In the genomic region with DNA sequence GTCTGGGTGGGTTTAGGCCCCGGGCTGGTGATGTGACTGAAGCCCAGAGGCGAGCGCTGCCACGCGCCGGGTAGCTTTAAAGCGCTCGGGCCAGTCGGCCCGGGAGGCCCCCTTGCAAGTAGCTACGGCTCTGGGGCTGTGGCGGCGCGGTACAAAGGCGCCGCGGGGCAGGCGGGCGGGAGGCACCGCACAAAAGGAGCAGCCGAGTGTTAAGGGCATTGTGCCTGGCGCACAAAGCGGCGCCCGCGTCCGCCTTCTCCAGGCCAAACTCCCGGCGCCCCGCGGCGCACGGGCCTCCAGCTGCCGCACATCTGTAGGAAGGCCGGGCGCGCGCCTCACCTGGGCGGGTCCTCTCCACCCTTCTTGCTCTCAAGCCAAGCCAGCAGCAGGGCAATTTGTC, we compare ENCODE assay signal across 11 mouse cellular contexts. TPM values are rescaled to one million over a fixed set of nuclear protein-coding genes. Genes with fewer than 3 reads are reported as not detected.
DNase-seq lines count a peak whose midpoint lies in the region; ATAC-seq and TF ChIP-seq lines count a peak whose summit lies in the region.
"Had no signal": no experiment of that assay in that cellular context is flagged by ENCODE, and none has a peak within 500 bp of the region (broad histone marks: within the 10 kb centered on the region; RNA-seq: fewer than 3 reads in every experiment).

No protein-coding gene starts in this region.

- no peak for TF ChIP-seq CTCF in liver, postnatal 0 days (IDR thresholded peaks at IDR 0.05; ENCODE audit: low read depth)

- TF ChIP-seq EP300 in liver, postnatal 0 days (IDR thresholded peaks at IDR 0.05; ENCODE audit: low read depth): no peak

- H3K4me1 ChIP-seq in liver, embryonic 12.5 days: peaks cover 24% of the 10 kb centered on the region
- H3K4me1 ChIP-seq in liver, postnatal 0 days (ENCODE audit: insufficient read depth): peaks cover 4% of the 10 kb centered on the region
- peaks cover 37% of the 10 kb centered on the region for H3K4me1 ChIP-seq in forebrain, embryonic 11.5 days (replicated peaks; ENCODE audit: control insufficient read depth, insufficient read depth, low read length)
- H3K4me1 ChIP-seq in limb, embryonic 13.5 days: peaks cover 14% of the 10 kb centered on the region
- peaks cover 15% of the 10 kb centered on the region; the same call in 1 of the 2 replicates for H3K4me1 ChIP-seq in stomach, embryonic 14.5 days (ENCODE audit: control insufficient read depth, insufficient read depth, low read length)

- peaks cover 84% of the 10 kb centered on the region for H3K27me3 ChIP-seq in liver, embryonic 12.5 days (replicated peaks)
- H3K27me3 ChIP-seq in liver, postnatal 0 days (ENCODE audit: insufficient read depth, low read length): peaks cover 74% of the 10 kb centered on the region
- peaks cover 87% of the 10 kb centered on the region for H3K27me3 ChIP-seq in forebrain, embryonic 11.5 days (ENCODE audit: control insufficient read depth, insufficient read depth, low read length)
- peaks cover 93% of the 10 kb centered on the region for H3K27me3 ChIP-seq in limb, embryonic 13.5 days
- peaks cover 53% of the 10 kb centered on the region for H3K27me3 ChIP-seq in stomach, embryonic 14.5 days (ENCODE audit: control insufficient read depth, insufficient read depth, low read length)
- H3K27me3 ChIP-seq: Patski had no signal

- 0 out of 2 replicates have a peak overlapping the region, but pooled peaks have one; percentile 17 for H3K4me2 ChIP-seq in liver, embryonic 12.5 days
- H3K4me2 ChIP-seq in liver, postnatal 0 days (ENCODE audit: low read depth, low read length): no peak overlapping the region
- peak overlapping the region; percentile 62 for H3K4me2 ChIP-seq in forebrain, embryonic 11.5 days (ENCODE audit: low read depth, low read length, severe bottlenecking)
- peak overlapping the region; percentile 64 for H3K4me2 ChIP-seq in limb, embryonic 13.5 days (replicated peaks)
- peak overlapping the region; percentile 37 for H3K4me2 ChIP-seq in stomach, embryonic 14.5 days (replicated peaks; ENCODE audit: low read depth, low read length)

- no peak for ATAC-seq in liver, embryonic 12.5 days
- no peak for ATAC-seq in liver, postnatal 0 days
- ATAC-seq in forebrain, embryonic 11.5 days (replicated peaks; ENCODE audit: low FRiP score): peak; percentile 73
- ATAC-seq in limb, embryonic 13.5 days (ENCODE audit: low FRiP score, low read depth): no peak
- no peak for ATAC-seq in stomach, embryonic 14.5 days (ENCODE audit: insufficient number of reproducible peaks, insufficient read depth, low FRiP score, low read depth)
- no peak for ATAC-seq in erythroblast, adult 5-6 weeks (replicated peaks; ENCODE audit: low FRiP score, poor library complexity, severe bottlenecking)
- ATAC-seq: Patski had no signal

- H3K27ac ChIP-seq in liver, embryonic 12.5 days: no peak overlapping the region
- no peak overlapping the region for H3K27ac ChIP-seq in liver, postnatal 0 days (ENCODE audit: low read depth)
- no peak overlapping the region for H3K27ac ChIP-seq in forebrain, embryonic 11.5 days (ENCODE audit: low read depth, low read length)
- H3K27ac ChIP-seq in limb, embryonic 13.5 days: no peak overlapping the region
- no peak overlapping the region for H3K27ac ChIP-seq in stomach, embryonic 14.5 days (ENCODE audit: low read length)

- H3K9ac ChIP-seq in liver, embryonic 12.5 days: no peak overlapping the region
- H3K9ac ChIP-seq in liver, postnatal 0 days (replicated peaks): no peak overlapping the region
- peak overlapping the region; percentile 47 for H3K9ac ChIP-seq in forebrain, embryonic 11.5 days (ENCODE audit: low read length)
- H3K9ac ChIP-seq in limb, embryonic 13.5 days: peak overlapping the region; percentile 43
- no peak overlapping the region for H3K9ac ChIP-seq in stomach, embryonic 14.5 days (replicated peaks; ENCODE audit: low read depth, low read length)

- WGBS in liver, embryonic 12.5 days (ENCODE audit: insufficient replicate concordance): 4% methylated on average over 39 of the region's 39 CpGs
- 2% methylated on average over 39 of the region's 39 CpGs for WGBS in liver, postnatal 0 days (ENCODE audit: insufficient replicate concordance)
- under 1% methylated on average over 32 of the region's 39 CpGs for WGBS in forebrain, embryonic 11.5 days
- WGBS in limb, embryonic 13.5 days: under 1% methylated on average over 39 of the region's 39 CpGs
- under 1% methylated on average over 39 of the region's 39 CpGs for WGBS in stomach, embryonic 14.5 days

- 0 out of 2 replicates have a peak, but pooled peaks cover 3% of the 10 kb centered on the region for H3K9me3 ChIP-seq in liver, embryonic 12.5 days (replicated peaks)
- no peaks in the 10 kb centered on the region for H3K9me3 ChIP-seq in liver, postnatal 0 days (ENCODE audit: low read length)
- no peaks in the 10 kb centered on the region for H3K9me3 ChIP-seq in forebrain, embryonic 11.5 days (ENCODE audit: control insufficient read depth, low read length)
- no peaks in the 10 kb centered on the region for H3K9me3 ChIP-seq in limb, embryonic 13.5 days
- no peaks in the 10 kb centered on the region for H3K9me3 ChIP-seq in stomach, embryonic 14.5 days (ENCODE audit: control insufficient read depth, low read depth, low read length)

- no peak for DNase-seq in liver, postnatal 0 days
- DNase-seq in forebrain, embryonic 11.5 days (ENCODE audit: low spot score): peak; percentile 85
- no peak for DNase-seq in gastrocnemius, postnatal 25 days
- no peak for DNase-seq in testis, postnatal 10 days (ENCODE audit: low spot score)

- H3K4me3 ChIP-seq in liver, embryonic 12.5 days: no peak overlapping the region
- no peak overlapping the region for H3K4me3 ChIP-seq in liver, postnatal 0 days (ENCODE audit: low read depth, low read length)
- H3K4me3 ChIP-seq in forebrain, embryonic 11.5 days (ENCODE audit: low read depth, low read length): peak overlapping the region; percentile 25
- peak overlapping the region; percentile 37 for H3K4me3 ChIP-seq in limb, embryonic 13.5 days
- peak overlapping the region; percentile 8 for H3K4me3 ChIP-seq in stomach, embryonic 14.5 days (ENCODE audit: low read depth, low read length)

- no peaks in the 10 kb centered on the region for H3K36me3 ChIP-seq in liver, embryonic 12.5 days
- H3K36me3 ChIP-seq in liver, postnatal 0 days (replicated peaks; ENCODE audit: insufficient read depth, low read length): no peaks in the 10 kb centered on the region
- H3K36me3 ChIP-seq in forebrain, embryonic 11.5 days (ENCODE audit: control insufficient read depth, insufficient read depth, low read length): no peaks in the 10 kb centered on the region
- H3K36me3 ChIP-seq in limb, embryonic 13.5 days: no peaks in the 10 kb centered on the region
- no peaks in the 10 kb centered on the region for H3K36me3 ChIP-seq in stomach, embryonic 14.5 days (ENCODE audit: control insufficient read depth, insufficient read depth, low read length)

RNA-seq across cellular contexts. Expression of gene Hes3, which starts 1.1 kb away (rescaled TPM):
- polyA plus RNA-seq in liver, embryonic 12.5 days (2016; fragmentation: Nextera tagmentation; extraction: Ambion mirVana): not detected in 2 replicates
- polyA plus RNA-seq in liver, postnatal 0 days (2015; fragmentation: Nextera tagmentation; extraction: Ambion mirVana): not detected in 2 replicates
- 0.53 and 1.0 TPM in 2 replicates for polyA plus RNA-seq in forebrain, embryonic 11.5 days (2014; fragmentation: Nextera tagmentation; extraction: Ambion mirVana)
- polyA plus RNA-seq in limb, embryonic 13.5 days (2015; fragmentation: Nextera tagmentation; extraction: Ambion mirVana): not detected in 2 replicates
- 0.43 TPM in 1 of 2 replicates, not detected in the other for polyA plus RNA-seq in stomach, embryonic 14.5 days (2014; fragmentation: Nextera tagmentation; extraction: Ambion mirVana)
- not detected in 2 replicates for total RNA-seq in erythroblast, adult 5-6 weeks (2015; ENCODE audit: low replicate concordance)
- total RNA-seq in erythroblast, adult 5-6 weeks (2017; ENCODE audit: low replicate concordance): not detected in 2 replicates
- total RNA-seq in gastrocnemius, postnatal 25 days (2021): not detected
- total RNA-seq: common myeloid progenitor, adult 5-6 weeks had no signal

RNA-seq across cellular contexts. Expression of gene Icmt, which starts 6.6 kb away (rescaled TPM):
- polyA plus RNA-seq in liver, embryonic 12.5 days (2016; fragmentation: Nextera tagmentation; extraction: Ambion mirVana): 11.8 and 14.4 TPM in 2 replicates
- polyA plus RNA-seq in liver, postnatal 0 days (2015; fragmentation: Nextera tagmentation; extraction: Ambion mirVana): 5.9 and 6.9 TPM in 2 replicates
- 22.1 and 23.6 TPM in 2 replicates for polyA plus RNA-seq in forebrain, embryonic 11.5 days (2014; fragmentation: Nextera tagmentation; extraction: Ambion mirVana)
- polyA plus RNA-seq in limb, embryonic 13.5 days (2015; fragmentation: Nextera tagmentation; extraction: Ambion mirVana): 21.8 and 27.0 TPM in 2 replicates
- 20.2 and 22.6 TPM in 2 replicates for polyA plus RNA-seq in stomach, embryonic 14.5 days (2014; fragmentation: Nextera tagmentation; extraction: Ambion mirVana)
- 3.7 and 6.5 TPM in 2 replicates for total RNA-seq in erythroblast, adult 5-6 weeks (2015; ENCODE audit: low replicate concordance)
- total RNA-seq in erythroblast, adult 5-6 weeks (2017; ENCODE audit: low replicate concordance): 4.6 and 5.8 TPM in 2 replicates
- 10 to 100 TPM; 16.5 to 16.8 TPM for total RNA-seq in gastrocnemius, postnatal 25 days (2021)

RNA-seq across cellular contexts. Expression of gene Gpr153, which starts 16.4 kb away (rescaled TPM):
- polyA plus RNA-seq in liver, embryonic 12.5 days (2016; fragmentation: Nextera tagmentation; extraction: Ambion mirVana): 2.1 and 2.4 TPM in 2 replicates
- 0.47 and 0.58 TPM in 2 replicates for polyA plus RNA-seq in liver, postnatal 0 days (2015; fragmentation: Nextera tagmentation; extraction: Ambion mirVana)
- polyA plus RNA-seq in forebrain, embryonic 11.5 days (2014; fragmentation: Nextera tagmentation; extraction: Ambion mirVana): 6.1 and 6.6 TPM in 2 replicates
- polyA plus RNA-seq in limb, embryonic 13.5 days (2015; fragmentation: Nextera tagmentation; extraction: Ambion mirVana): 9.8 and 10.6 TPM in 2 replicates
- polyA plus RNA-seq in stomach, embryonic 14.5 days (2014; fragmentation: Nextera tagmentation; extraction: Ambion mirVana): 14.2 and 19.1 TPM in 2 replicates
- total RNA-seq in erythroblast, adult 5-6 weeks (2015; ENCODE audit: low replicate concordance): not detected in 2 replicates
- 0.28 TPM in 1 of 2 replicates, not detected in the other for total RNA-seq in erythroblast, adult 5-6 weeks (2017; ENCODE audit: low replicate concordance)
- 10 to 100 TPM in 1 of 2 experiments, 1 to 10 TPM in 1; 9.9 to 11.0 TPM for total RNA-seq in gastrocnemius, postnatal 25 days (2021)

RNA-seq across cellular contexts. Expression of gene Rnf207, which starts 28.4 kb away (rescaled TPM):
- 0.26 and 0.42 TPM in 2 replicates for polyA plus RNA-seq in liver, embryonic 12.5 days (2016; fragmentation: Nextera tagmentation; extraction: Ambion mirVana)
- polyA plus RNA-seq in liver, postnatal 0 days (2015; fragmentation: Nextera tagmentation; extraction: Ambion mirVana): 0.13 TPM in 1 of 2 replicates, not detected in the other
- 0.60 and 1.2 TPM in 2 replicates for polyA plus RNA-seq in forebrain, embryonic 11.5 days (2014; fragmentation: Nextera tagmentation; extraction: Ambion mirVana)
- polyA plus RNA-seq in limb, embryonic 13.5 days (2015; fragmentation: Nextera tagmentation; extraction: Ambion mirVana): 0.32 and 0.34 TPM in 2 replicates
- polyA plus RNA-seq in stomach, embryonic 14.5 days (2014; fragmentation: Nextera tagmentation; extraction: Ambion mirVana): 1.00 and 1.1 TPM in 2 replicates
- total RNA-seq in erythroblast, adult 5-6 weeks (2015; ENCODE audit: low replicate concordance): 0.19 TPM in 1 of 2 replicates, not detected in the other
- total RNA-seq in erythroblast, adult 5-6 weeks (2017; ENCODE audit: low replicate concordance): not detected in 2 replicates
- total RNA-seq in gastrocnemius, postnatal 25 days (2021): not detected
- total RNA-seq: common myeloid progenitor, adult 5-6 weeks had no signal
- polyA plus RNA-seq: thymus, postnatal 0 days had no signal

RNA-seq across cellular contexts. Expression of gene Rpl22, which starts 35.2 kb away (rescaled TPM):
- polyA plus RNA-seq in liver, embryonic 12.5 days (2016; fragmentation: Nextera tagmentation; extraction: Ambion mirVana): 385 and 404 TPM in 2 replicates
- polyA plus RNA-seq in liver, postnatal 0 days (2015; fragmentation: Nextera tagmentation; extraction: Ambion mirVana): 207 and 213 TPM in 2 replicates
- 310 and 360 TPM in 2 replicates for polyA plus RNA-seq in forebrain, embryonic 11.5 days (2014; fragmentation: Nextera tagmentation; extraction: Ambion mirVana)
- 371 and 395 TPM in 2 replicates for polyA plus RNA-seq in limb, embryonic 13.5 days (2015; fragmentation: Nextera tagmentation; extraction: Ambion mirVana)
- 483 and 497 TPM in 2 replicates for polyA plus RNA-seq in stomach, embryonic 14.5 days (2014; fragmentation: Nextera tagmentation; extraction: Ambion mirVana)
- total RNA-seq in erythroblast, adult 5-6 weeks (2015; ENCODE audit: low replicate concordance): 338 and 340 TPM in 2 replicates
- total RNA-seq in erythroblast, adult 5-6 weeks (2017; ENCODE audit: low replicate concordance): 322 and 331 TPM in 2 replicates
- total RNA-seq in gastrocnemius, postnatal 25 days (2021): 100 to 1,000 TPM; 194 to 222 TPM

Comparison
In these comparisons a context has a peak if more than half of its experiments do, and no peak if none do; other contexts are left out.
1. H3K4me3 ChIP-seq: peak in forebrain, embryonic 11.5 days (single experiment), limb, embryonic 13.5 days (single experiment) and stomach, embryonic 14.5 days (single experiment); none in liver, embryonic 12.5 days (single experiment) and liver, postnatal 0 days (single experiment).
2. H3K9ac ChIP-seq: peak in forebrain, embryonic 11.5 days (single experiment) and limb, embryonic 13.5 days (single experiment); none in liver, embryonic 12.5 days (single experiment), liver, postnatal 0 days (single experiment) and stomach, embryonic 14.5 days (single experiment).